Mouse (Mus musculus) limb, embryonic 11.5 days (tissue): ENCODE measurements at regions not wholly inside any gene's neighbourhood (a gene's known extent, or its start where the extent isn't known, plus 50 kb on each side); places are given as distances from the start of the nearest gene placed in this dataset.

Experiments used
- ATAC-seq: fragments of 200-750 bp; cut with Nextera tagmentation; 2 replicates; pipeline ENCODE4 v1.8.0; 2017; ENCODE audit warnings: low read depth; ENCODE audit not compliant: insufficient number of reproducible peaks, low FRiP score, low TSS enrichment
- DNase-seq: peaks from one replicate; pipeline ENCODE4 v3.0.0-alpha.2; 2015; ENCODE audit warnings: low spot score
- H3K27ac ChIP-seq: fragments of 300-500 bp; sonication (generic); replicated peaks from 2 replicates; pipeline ENCODE4 v1.5.1; 2014; ENCODE audit warnings: low read depth, mild to moderate bottlenecking, low read length
- H3K27me3 ChIP-seq: fragments of 300-500 bp; sonication (generic); 2 replicates; pipeline ENCODE4 v1.6.1; 2014; ENCODE audit warnings: mild to moderate bottlenecking, low read length, mixed read lengths; ENCODE audit not compliant: control insufficient read depth, insufficient read depth
- H3K36me3 ChIP-seq: fragments of 300-500 bp; sonication (generic); 2 replicates; pipeline ENCODE4 v1.6.1; 2014; ENCODE audit warnings: mild to moderate bottlenecking, low read length, moderate library complexity, mixed read lengths; ENCODE audit not compliant: control insufficient read depth, insufficient read depth
- H3K4me1 ChIP-seq: fragments of 300-500 bp; sonication (generic); 2 replicates; pipeline ENCODE4 v1.6.1; 2014; ENCODE audit warnings: low read length, mixed read lengths; ENCODE audit not compliant: control insufficient read depth, insufficient read depth
- H3K4me2 ChIP-seq: fragments of 300-500 bp; sonication (generic); 2 replicates; pipeline ENCODE4 v1.6.1; 2014; ENCODE audit warnings: low read depth, mild to moderate bottlenecking, moderate library complexity; ENCODE audit not compliant: severe bottlenecking
- H3K4me3 ChIP-seq: fragments of 300-500 bp; sonication (generic); 2 replicates; pipeline ENCODE4 v1.5.1; 2014; ENCODE audit warnings: low read depth, low read length
- H3K9ac ChIP-seq: fragments of 300-500 bp; sonication (generic); 2 replicates; pipeline ENCODE4 v1.6.1; 2014; ENCODE audit warnings: mild to moderate bottlenecking, low read length
- H3K9me3 ChIP-seq: fragments of 300-500 bp; sonication (generic); 2 replicates; pipeline ENCODE4 v1.6.1; 2016; ENCODE audit warnings: low read length; ENCODE audit not compliant: control insufficient read depth
- WGBS: fragments of 180-500 bp; shearing (Covaris S2); extraction: QIAGEN DNeasy Blood & Tissue Kit; methylation state at CpG from one replicate; pipeline ENCODE4 v1.1.7; 2014; 5-methylcytosine and 5-hydroxymethylcytosine counted together

- Histone ChIP-seq H3K4me2 (no peak overlapping the region), H3K9ac (no peak overlapping the region), H3K27ac (no peak overlapping the region), H3K4me3 (no peak overlapping the region), H3K4me1 (no peaks in the 10 kb centered on the region), H3K9me3 (no peaks in the 10 kb centered on the region), H3K27me3 (no peaks in the 10 kb centered on the region), H3K36me3 (no peaks in the 10 kb centered on the region)
- 94% methylated on average over 1 of the region's 1 CpGs for WGBS
- no peak for DNase-seq
- ATAC-seq: no peak
These were observed 273.0 kb upstream of the Ldb2 start for GRCm38 (mm10) chr5:45072529-45072928.

GRCm38 (mm10) chr5:45065917-45066699, 266.6 kb upstream of the Ldb2 start:
- 25% methylated on average over 8 of the region's 8 CpGs for WGBS
- peak; percentile 56 for DNase-seq
- ATAC-seq: peak; percentile 85

GRCm38 (mm10) chr5:45062567-45062966, 263.1 kb upstream of the Ldb2 start:
- WGBS: 14% methylated on average over 2 of the region's 2 CpGs

More at GRCm38 (mm10) chr5:45065917-45066699, 266.6 kb upstream of the Ldb2 start:
- H3K36me3 ChIP-seq: no peaks in the 10 kb centered on the region
- H3K9ac ChIP-seq: no peak overlapping the region
- H3K4me2 ChIP-seq: no peak overlapping the region
- H3K4me1 ChIP-seq: 0 out of 2 replicates have a peak, but pooled peaks cover 2% of the 10 kb centered on the region
- no peak overlapping the region for H3K4me3 ChIP-seq
- no peaks in the 10 kb centered on the region for H3K27me3 ChIP-seq
- H3K9me3 ChIP-seq: no peaks in the 10 kb centered on the region
- 0 out of 2 replicates have a peak overlapping the region, but pooled peaks have one; percentile 55 for H3K27ac ChIP-seq

GRCm38 (mm10) chr5:45055276-45055959, 255.9 kb upstream of the Ldb2 start:
- no peaks in the 10 kb centered on the region for H3K9me3 ChIP-seq
- 0 out of 2 replicates have a peak overlapping the region, but pooled peaks have one; percentile 26 for H3K27ac ChIP-seq
- no peaks in the 10 kb centered on the region for H3K4me1 ChIP-seq
- H3K9ac ChIP-seq: no peak overlapping the region
- H3K4me3 ChIP-seq: no peak overlapping the region
- no peak for ATAC-seq
- peak; percentile 34 for DNase-seq
- H3K36me3 ChIP-seq: no peaks in the 10 kb centered on the region
- no peaks in the 10 kb centered on the region for H3K27me3 ChIP-seq
- 13% methylated on average over 4 of the region's 4 CpGs for WGBS
- no peak overlapping the region for H3K4me2 ChIP-seq

More at GRCm38 (mm10) chr5:45062567-45062966, 263.1 kb upstream of the Ldb2 start:
- Histone ChIP-seq H3K9me3 (no peaks in the 10 kb centered on the region), H3K4me1 (0 out of 2 replicates have a peak, but pooled peaks cover 2% of the 10 kb centered on the region), H3K36me3 (no peaks in the 10 kb centered on the region), H3K4me2 (no peak overlapping the region), H3K27ac (no peak overlapping the region), H3K9ac (no peak overlapping the region), H3K4me3 (no peak overlapping the region), H3K27me3 (no peaks in the 10 kb centered on the region)
- DNase-seq (no peak), ATAC-seq (no peak)

GRCm38 (mm10) chr5:45049410-45049809, 249.9 kb upstream of the Ldb2 start:
- no peaks in the 10 kb centered on the region for H3K27me3 ChIP-seq
- no peaks in the 10 kb centered on the region for H3K36me3 ChIP-seq
- no peaks in the 10 kb centered on the region for H3K9me3 ChIP-seq
- H3K4me1 ChIP-seq: no peaks in the 10 kb centered on the region
- H3K27ac ChIP-seq: no peak overlapping the region
- DNase-seq: no peak
- H3K4me2 ChIP-seq: no peak overlapping the region
- no peak for ATAC-seq
- H3K4me3 ChIP-seq: no peak overlapping the region
- H3K9ac ChIP-seq: no peak overlapping the region

GRCm38 (mm10) chr5:45042914-45043313, 243.4 kb upstream of the Ldb2 start:
- Histone ChIP-seq H3K9ac (no peak overlapping the region), H3K4me2 (no peak overlapping the region), H3K27ac (no peak overlapping the region), H3K4me3 (no peak overlapping the region), H3K9me3 (no peaks in the 10 kb centered on the region), H3K4me1 (no peaks in the 10 kb centered on the region), H3K27me3 (no peaks in the 10 kb centered on the region), H3K36me3 (no peaks in the 10 kb centered on the region)
- ATAC-seq: no peak
- WGBS: 80% methylated on average over 2 of the region's 2 CpGs
- DNase-seq: no peak

- Histone ChIP-seq H3K9me3 (no peaks in the 10 kb centered on the region), H3K27ac (no peak overlapping the region), H3K36me3 (no peaks in the 10 kb centered on the region), H3K9ac (no peak overlapping the region), H3K4me3 (no peak overlapping the region), H3K27me3 (no peaks in the 10 kb centered on the region), H3K4me1 (no peaks in the 10 kb centered on the region), H3K4me2 (no peak overlapping the region)
- ATAC-seq (no peak), DNase-seq (no peak)
- 71% methylated on average over 1 of the region's 1 CpGs for WGBS
These were observed 236.9 kb upstream of the Ldb2 start for GRCm38 (mm10) chr5:45036430-45036829.

GRCm38 (mm10) chr5:45033146-45033545, 233.7 kb upstream of the Ldb2 start:
- 87% methylated on average over 1 of the region's 1 CpGs for WGBS
- no peak overlapping the region for H3K27ac ChIP-seq
- ATAC-seq (no peak), DNase-seq (no peak)
- H3K9me3 ChIP-seq: no peaks in the 10 kb centered on the region
- no peak overlapping the region for H3K4me2 ChIP-seq
- H3K36me3 ChIP-seq: no peaks in the 10 kb centered on the region
- H3K4me3 ChIP-seq: no peak overlapping the region
- H3K27me3 ChIP-seq: no peaks in the 10 kb centered on the region
- no peak overlapping the region for H3K9ac ChIP-seq
- no peaks in the 10 kb centered on the region for H3K4me1 ChIP-seq
